In genomic region chr14:121044145-121044544, GRCm38 (mm10) we compare ENCODE assay signal across 26 mouse cellular contexts. TPM values are rescaled to one million over a fixed set of nuclear protein-coding genes. Genes with fewer than 3 reads are reported as not detected.
A peak's percentile ranks its signal among the peaks of the same experiment; 100 is the strongest.
DNase-seq lines count a peak whose midpoint lies in the region; ATAC-seq and TF ChIP-seq lines count a peak whose summit lies in the region.
"Had no signal": no experiment of that assay in that cellular context is flagged by ENCODE, and none has a peak within 500 bp of the region (broad histone marks: within the 10 kb centered on the region; RNA-seq: fewer than 3 reads in every experiment).

No protein-coding gene starts in this region.

- H3K36me3 ChIP-seq in forebrain, postnatal 0 days (ENCODE audit: insufficient read depth), result peaks cover 5% of the 10 kb centered on the region; the same call in 1 of the 2 replicates
- no peaks in the 10 kb centered on the region for H3K36me3 ChIP-seq in forebrain, embryonic 11.5 days (ENCODE audit: control insufficient read depth, insufficient read depth, low read length)
- no peaks in the 10 kb centered on the region for H3K36me3 ChIP-seq in lung, embryonic 15.5 days
- no peaks in the 10 kb centered on the region for H3K36me3 ChIP-seq in hindbrain, embryonic 14.5 days (replicated peaks; ENCODE audit: control insufficient read depth, insufficient read depth)
- H3K36me3 ChIP-seq: embryonic facial prominence, embryonic 15.5 days; intestine, embryonic 15.5 days; liver, embryonic 15.5 days; neural tube, embryonic 13.5 days had no signal

- DNase-seq in forebrain, postnatal 0 days, result no peak
- no peak for DNase-seq in forebrain, embryonic 11.5 days (ENCODE audit: low spot score)
- no peak for DNase-seq in lung, postnatal 14 days
- peak; percentile 79 for DNase-seq in R1 (ENCODE audit: low read depth, low spot score)
- no peak for DNase-seq in hindbrain, embryonic 14.5 days (ENCODE audit: low spot score)
- no peak for DNase-seq in Muller cell, postnatal 12 days (ENCODE audit: inconsistent ontology term)
- DNase-seq: adrenal gland, adult 8-10 months; cerebellum, adult 18-20 months; cerebellum, postnatal 14 days; embryo, embryonic 11 days; gastrocnemius, adult 2 months; heart, adult 11 months; kidney, adult 9 months; kidney, postnatal 25 days; liver; retina, postnatal 1 day; thymus, postnatal 36 days had no signal

- H3K4me1 ChIP-seq in forebrain, postnatal 0 days (ENCODE audit: insufficient read depth), result peaks cover 2% of the 10 kb centered on the region; the same call in 1 of the 2 replicates
- no peaks in the 10 kb centered on the region for H3K4me1 ChIP-seq in forebrain, embryonic 11.5 days (replicated peaks; ENCODE audit: control insufficient read depth, insufficient read depth, low read length)
- H3K4me1 ChIP-seq in lung, embryonic 15.5 days, result peaks cover 20% of the 10 kb centered on the region
- no peaks in the 10 kb centered on the region; the same call in 1 of the 2 replicates for H3K4me1 ChIP-seq in hindbrain, embryonic 14.5 days (replicated peaks; ENCODE audit: control insufficient read depth, insufficient read depth, low read length)
- H3K4me1 ChIP-seq: liver, embryonic 15.5 days had no signal

- no peaks in the 10 kb centered on the region for H3K27me3 ChIP-seq in forebrain, postnatal 0 days (ENCODE audit: insufficient read depth, low read length)
- H3K27me3 ChIP-seq in forebrain, embryonic 11.5 days (ENCODE audit: control insufficient read depth, insufficient read depth, low read length), result no peaks in the 10 kb centered on the region
- no peaks in the 10 kb centered on the region for H3K27me3 ChIP-seq in lung, embryonic 15.5 days
- H3K27me3 ChIP-seq in hindbrain, embryonic 14.5 days (ENCODE audit: control insufficient read depth, insufficient read depth, low read length), result no peaks in the 10 kb centered on the region
- H3K27me3 ChIP-seq: embryonic facial prominence, embryonic 15.5 days; intestine, embryonic 15.5 days; liver, embryonic 15.5 days; neural tube, embryonic 13.5 days had no signal

- ATAC-seq in forebrain, postnatal 0 days, result 0 out of 2 replicates have a peak, but pooled peaks have one; percentile 27
- ATAC-seq in forebrain, embryonic 11.5 days (replicated peaks; ENCODE audit: low FRiP score), result no peak
- ATAC-seq in lung, embryonic 15.5 days (ENCODE audit: borderline replicate concordance, extremely low read depth, low FRiP score, low TSS enrichment), result peak; percentile 49; the same call in 1 of the 2 replicates
- ATAC-seq in hindbrain, embryonic 14.5 days (ENCODE audit: low FRiP score), result no peak
- ATAC-seq: hindbrain, embryonic 16.5 days; intestine, embryonic 15.5 days; midbrain, embryonic 16.5 days had no signal

- no peaks in the 10 kb centered on the region for H3K9me3 ChIP-seq in forebrain, postnatal 0 days (ENCODE audit: low read length)
- no peaks in the 10 kb centered on the region for H3K9me3 ChIP-seq in forebrain, embryonic 11.5 days (ENCODE audit: control insufficient read depth, low read length)
- H3K9me3 ChIP-seq in lung, embryonic 15.5 days, result no peaks in the 10 kb centered on the region
- H3K9me3 ChIP-seq in hindbrain, embryonic 14.5 days (ENCODE audit: control insufficient read depth, low read length), result no peaks in the 10 kb centered on the region
- H3K9me3 ChIP-seq: embryonic facial prominence, embryonic 15.5 days; intestine, embryonic 15.5 days; liver, embryonic 15.5 days had no signal

- no peak overlapping the region for H3K27ac ChIP-seq in forebrain, postnatal 0 days (ENCODE audit: low read depth, low read length)
- no peak overlapping the region for H3K27ac ChIP-seq in forebrain, embryonic 11.5 days (ENCODE audit: low read depth, low read length)
- no peak overlapping the region for H3K27ac ChIP-seq in lung, embryonic 15.5 days
- no peak overlapping the region for H3K27ac ChIP-seq in hindbrain, embryonic 14.5 days
- H3K27ac ChIP-seq: embryonic facial prominence, embryonic 15.5 days; gastrocnemius, adult 2 months; intestine, embryonic 15.5 days; liver, embryonic 15.5 days; neural tube, embryonic 13.5 days had no signal

- WGBS in forebrain, postnatal 0 days, result 74% methylated on average over 3 of the region's 3 CpGs
- WGBS in forebrain, embryonic 11.5 days, result 81% methylated on average over 3 of the region's 3 CpGs
- WGBS in lung, embryonic 15.5 days, result 84% methylated on average over 3 of the region's 3 CpGs
- 91% methylated on average over 3 of the region's 3 CpGs for WGBS in hindbrain, embryonic 14.5 days

- H3K4me3 ChIP-seq in forebrain, postnatal 0 days (ENCODE audit: low read depth, low read length), result no peak overlapping the region
- H3K4me3 ChIP-seq in forebrain, embryonic 11.5 days (ENCODE audit: low read depth, low read length), result no peak overlapping the region
- H3K4me3 ChIP-seq in lung, embryonic 15.5 days, result no peak overlapping the region
- H3K4me3 ChIP-seq in hindbrain, embryonic 14.5 days (replicated peaks; ENCODE audit: low read length), result no peak overlapping the region
- H3K4me3 ChIP-seq: embryonic facial prominence, embryonic 15.5 days; gastrocnemius, adult 2 months; intestine, embryonic 15.5 days; liver, embryonic 15.5 days; myocyte; neural tube, embryonic 13.5 days had no signal

- H3K4me2 ChIP-seq in forebrain, postnatal 0 days (ENCODE audit: low read depth), result no peak overlapping the region
- H3K4me2 ChIP-seq in forebrain, embryonic 11.5 days (ENCODE audit: low read depth, low read length, severe bottlenecking), result no peak overlapping the region
- no peak overlapping the region for H3K4me2 ChIP-seq in lung, embryonic 15.5 days
- no peak overlapping the region for H3K4me2 ChIP-seq in hindbrain, embryonic 14.5 days (replicated peaks)
- H3K4me2 ChIP-seq: embryonic facial prominence, embryonic 15.5 days; heart, embryonic 11.5 days; intestine, embryonic 15.5 days; liver, embryonic 15.5 days; neural tube, embryonic 13.5 days had no signal

- H3K9ac ChIP-seq in forebrain, postnatal 0 days, result no peak overlapping the region
- no peak overlapping the region for H3K9ac ChIP-seq in forebrain, embryonic 11.5 days (ENCODE audit: low read length)
- no peak overlapping the region for H3K9ac ChIP-seq in lung, embryonic 15.5 days
- no peak overlapping the region for H3K9ac ChIP-seq in hindbrain, embryonic 14.5 days
- H3K9ac ChIP-seq: embryonic facial prominence, embryonic 15.5 days; intestine, embryonic 15.5 days; liver, embryonic 15.5 days; neural tube, embryonic 13.5 days had no signal

- TF ChIP-seq CTCF in forebrain, postnatal 0 days (IDR thresholded peaks at IDR 0.05; ENCODE audit: low read depth), result no peak

RNA-seq across cellular contexts. Expression of gene Farp1, which starts 9.1 kb away (rescaled TPM):
- total RNA-seq in forebrain, postnatal 0 days (2014; rRNA removed), result 88.9 and 120 TPM in 2 replicates
- polyA plus RNA-seq in forebrain, postnatal 0 days (2015; fragmentation: Nextera tagmentation; extraction: Ambion mirVana), result 31.6 and 48.3 TPM in 2 replicates
- 32.0 and 33.8 TPM in 2 replicates for polyA plus RNA-seq in forebrain, embryonic 11.5 days (2014; fragmentation: Nextera tagmentation; extraction: Ambion mirVana)
- polyA plus RNA-seq in lung, embryonic 15.5 days (2015; fragmentation: Nextera tagmentation; extraction: Ambion mirVana), result 24.1 and 25.0 TPM in 2 replicates
- polyA plus RNA-seq in hindbrain, embryonic 14.5 days (2014; fragmentation: Nextera tagmentation; extraction: Ambion mirVana), result 44.6 and 45.2 TPM in 2 replicates

Comparison
In these comparisons a context has a peak if more than half of its experiments do, and no peak if none do; other contexts are left out.
1. ATAC-seq: peak in forebrain, postnatal 0 days (single experiment) and lung, embryonic 15.5 days (single experiment); none in forebrain, embryonic 11.5 days (single experiment) and hindbrain, embryonic 14.5 days (single experiment).